Mouse (Mus musculus): ENCODE data around the gene Foxq1. TPM values are rescaled to one million over a fixed set of nuclear protein-coding genes. Genes with fewer than 3 reads are reported as not detected.

Gene Foxq1
- total RNA-seq, 1 experiment from 2014 or later, result 0.93 TPM

DNA sequence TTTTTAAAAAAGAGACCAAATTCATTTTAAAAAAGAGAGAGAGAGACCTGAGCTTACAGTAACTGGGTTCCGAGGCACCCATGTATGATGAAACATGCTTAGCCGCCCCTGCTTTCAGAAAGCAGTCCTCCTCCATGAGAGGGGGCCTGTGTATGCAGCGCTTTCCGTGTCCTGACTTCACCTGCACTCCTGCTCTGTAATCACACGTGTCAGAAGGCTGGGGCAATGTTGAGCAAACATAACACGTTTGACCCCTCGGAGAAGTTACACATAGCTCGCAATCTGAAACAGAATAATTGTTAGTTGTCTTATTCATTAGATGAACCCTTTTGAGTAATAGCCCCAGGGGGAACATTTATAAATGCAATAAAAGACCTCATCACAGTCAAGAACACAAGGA is 11.2 kb downstream of the Foxq1 start:
- ATAC-seq (ENCODE audit: extremely low read depth, insufficient number of reproducible peaks, low FRiP score, poor library complexity, severe bottlenecking), result no peak

DNA sequence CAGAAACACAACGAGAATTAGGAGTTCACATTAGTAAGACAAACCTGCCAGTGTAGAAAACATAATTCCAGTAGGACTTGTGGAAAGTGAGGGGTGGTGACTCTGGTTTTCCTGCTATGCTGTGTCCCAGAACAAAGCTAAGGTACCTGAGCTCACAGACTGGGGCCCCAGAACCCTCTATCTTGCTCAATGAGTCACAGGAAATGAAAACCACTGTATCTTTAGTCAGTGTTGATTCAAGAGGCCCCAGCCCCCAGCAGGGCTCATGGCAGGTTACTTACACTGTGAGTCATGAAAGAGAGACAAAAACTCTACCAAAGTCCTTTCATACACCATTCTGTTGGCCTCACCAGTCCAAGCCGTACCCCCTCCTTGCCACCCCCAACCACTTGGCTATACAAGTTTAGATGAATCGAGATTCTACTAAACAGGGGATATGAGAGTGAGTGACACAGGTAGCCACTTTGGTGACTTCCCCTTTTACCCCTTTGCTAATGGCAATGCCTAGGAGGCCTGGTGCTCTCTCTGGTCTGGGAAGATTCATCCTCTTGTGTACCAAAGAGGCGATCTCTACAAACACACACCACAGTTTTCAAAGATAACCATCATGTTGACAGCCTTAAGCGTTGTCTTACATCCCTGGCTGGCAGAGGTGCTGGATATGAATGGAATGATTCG is 11.8 kb downstream of the Foxq1 start:
- no peak for ATAC-seq (ENCODE audit: extremely low read depth, insufficient number of reproducible peaks, low FRiP score, poor library complexity, severe bottlenecking)

DNA sequence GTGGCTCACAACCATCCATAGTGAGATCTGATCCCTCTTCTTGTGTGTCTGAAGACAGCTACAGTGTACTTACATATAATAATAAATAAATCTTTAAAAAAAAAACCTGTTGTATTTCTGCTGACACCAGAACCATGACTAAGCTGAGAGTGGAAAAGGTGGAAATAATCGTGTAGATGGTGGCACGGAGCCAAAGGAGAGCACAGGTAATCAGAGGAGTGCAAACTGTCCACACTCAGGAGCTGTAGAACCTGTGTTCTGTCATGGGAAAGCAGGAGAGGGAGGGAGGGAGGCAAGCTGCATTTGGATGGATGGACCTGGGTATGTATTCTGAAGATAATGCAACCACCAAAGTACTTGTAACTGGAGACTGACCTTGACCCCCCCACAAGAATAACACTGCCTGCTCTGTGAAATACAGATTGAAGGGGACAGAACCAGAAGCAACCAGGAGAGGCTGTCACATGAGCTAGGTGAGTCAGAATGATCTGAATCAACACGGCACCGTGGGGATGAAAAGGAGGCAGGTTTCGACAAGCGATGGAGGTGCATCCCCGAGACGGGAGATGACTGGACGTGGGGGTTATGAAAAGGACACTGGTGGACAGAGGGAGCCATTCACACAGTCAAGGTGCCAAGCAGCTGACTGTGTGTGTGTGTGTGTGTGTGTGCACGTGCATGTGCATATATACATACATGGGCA is 17.0 kb downstream of the Foxq1 start:
- no peak for ATAC-seq (ENCODE audit: extremely low read depth, insufficient number of reproducible peaks, low FRiP score, poor library complexity, severe bottlenecking)

DNA sequence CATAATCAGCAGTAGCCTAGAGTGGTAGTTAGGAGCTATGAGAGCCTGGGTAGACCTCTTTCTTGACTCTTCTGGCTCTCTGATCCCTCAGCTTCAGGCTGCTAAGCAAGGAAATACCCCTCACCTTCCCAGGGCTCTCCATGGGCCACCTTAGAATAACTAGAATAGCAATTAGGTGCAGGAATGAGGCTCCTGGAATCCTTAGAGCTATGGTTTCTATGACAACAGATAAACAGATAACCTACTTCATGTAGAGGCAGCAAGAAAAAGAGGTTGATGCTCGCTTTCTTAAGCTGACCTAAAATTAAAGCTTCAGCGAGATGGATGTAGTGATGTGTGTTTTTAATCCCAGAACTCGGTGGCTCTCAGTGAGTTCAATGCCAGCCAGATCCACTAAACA is 18.7 kb downstream of the Foxq1 start:
- ATAC-seq (ENCODE audit: extremely low read depth, insufficient number of reproducible peaks, low FRiP score, poor library complexity, severe bottlenecking), result no peak

DNA sequence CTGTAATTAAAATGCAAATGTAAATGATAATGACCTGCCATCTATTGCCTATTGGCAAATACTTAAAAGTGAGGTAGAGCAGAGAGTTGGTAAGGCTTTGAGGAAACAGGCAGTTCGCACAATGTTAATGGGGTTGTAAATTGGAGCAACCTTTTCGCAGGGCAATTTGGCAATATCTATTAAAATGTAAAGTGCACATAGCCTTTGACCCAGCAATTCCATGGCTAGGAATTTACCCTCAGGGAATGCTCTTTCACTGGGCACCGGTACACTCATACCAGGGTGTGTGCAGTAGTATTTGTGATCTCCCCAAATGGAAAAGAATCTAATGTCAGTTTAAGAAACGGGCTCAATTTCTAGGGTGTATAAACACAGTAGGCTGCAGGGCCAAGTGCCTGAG is 20.8 kb downstream of the Foxq1 start:
- ATAC-seq (ENCODE audit: extremely low read depth, insufficient number of reproducible peaks, low FRiP score, poor library complexity, severe bottlenecking), result no peak

DNA sequence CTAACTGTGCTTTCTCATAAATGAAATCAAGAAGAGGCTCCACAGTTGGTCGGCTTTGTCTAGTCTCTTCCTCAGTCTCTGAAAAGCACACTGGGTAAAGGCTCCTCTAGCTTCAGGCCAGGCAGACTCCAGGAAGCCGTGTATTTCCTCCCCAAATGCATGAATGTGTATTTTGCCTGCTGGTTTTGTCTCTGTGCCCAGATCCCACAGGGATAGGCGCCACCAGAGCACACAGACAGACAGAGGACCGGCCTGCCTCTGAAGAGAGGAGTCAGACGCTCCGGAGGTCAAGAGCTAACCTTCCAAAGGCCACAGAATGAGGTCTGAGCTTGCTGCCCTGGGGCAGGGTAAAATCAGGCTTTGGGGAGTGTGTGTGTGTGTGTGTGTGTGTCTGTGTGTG is 21.6 kb downstream of the Foxq1 start:
- no peak for ATAC-seq (ENCODE audit: extremely low read depth, insufficient number of reproducible peaks, low FRiP score, poor library complexity, severe bottlenecking)

DNA sequence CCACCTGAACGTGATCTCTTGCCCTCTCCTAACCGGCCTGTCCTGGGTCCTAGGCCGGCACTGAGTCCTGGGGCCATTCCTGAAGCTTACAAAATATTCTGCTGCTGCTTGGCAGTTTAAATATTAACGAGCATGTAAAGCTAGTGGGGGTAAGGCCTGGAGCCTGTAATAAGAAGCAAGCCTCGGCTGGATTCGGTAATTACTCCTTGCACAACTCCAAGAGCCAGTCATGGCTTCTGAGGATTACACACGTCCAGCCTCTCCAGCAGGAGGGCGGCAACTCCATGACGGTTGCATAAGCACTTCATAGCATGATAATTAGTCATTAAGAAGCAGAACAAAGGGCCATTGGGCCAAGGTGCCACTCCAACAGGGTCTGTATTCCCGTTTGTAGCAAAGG is 22.5 kb downstream of the Foxq1 start:
- ATAC-seq (ENCODE audit: extremely low read depth, insufficient number of reproducible peaks, low FRiP score, poor library complexity, severe bottlenecking), result no peak

DNA sequence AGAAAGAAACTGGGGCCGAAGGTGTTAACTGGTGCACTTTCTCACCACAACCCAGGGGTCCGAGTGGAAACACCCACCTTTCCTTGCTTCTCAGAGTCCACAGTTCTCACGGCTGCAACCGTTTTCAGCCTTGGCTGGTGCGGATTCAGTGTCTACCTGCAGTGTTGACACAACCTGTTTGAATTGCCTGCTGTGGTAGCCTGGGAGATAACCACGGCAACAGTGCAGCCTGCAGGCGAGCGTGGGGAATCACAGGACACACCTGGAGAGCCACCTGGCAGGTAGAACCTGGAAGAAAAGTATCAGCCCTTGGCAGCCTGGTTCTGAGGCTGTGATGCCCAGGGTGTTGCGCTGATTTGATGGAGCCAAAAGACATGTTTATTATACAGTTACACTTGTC is 23.9 kb downstream of the Foxq1 start:
- ATAC-seq (ENCODE audit: extremely low read depth, insufficient number of reproducible peaks, low FRiP score, poor library complexity, severe bottlenecking), result no peak

DNA sequence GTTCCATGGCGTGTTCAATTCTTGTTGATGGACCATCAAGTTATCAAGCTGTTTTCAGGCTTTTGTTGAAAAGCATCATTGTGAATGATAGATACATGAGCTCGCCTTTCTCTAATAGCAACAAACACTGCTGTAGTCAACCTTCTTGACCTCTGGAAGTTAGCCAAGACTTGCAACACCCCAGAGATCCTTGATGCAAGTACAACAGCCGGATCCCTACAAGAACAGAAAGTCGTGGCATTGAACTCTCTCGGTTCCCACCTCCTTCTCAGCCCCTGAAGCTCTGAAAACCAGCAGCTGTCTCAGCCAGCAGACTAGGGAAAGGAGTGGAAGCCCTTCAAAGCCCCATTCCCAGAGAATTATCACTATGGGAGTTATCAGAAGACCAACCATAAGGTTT is 31.4 kb downstream of the Foxq1 start:
- ATAC-seq (ENCODE audit: extremely low read depth, insufficient number of reproducible peaks, low FRiP score, poor library complexity, severe bottlenecking), result no peak

DNA sequence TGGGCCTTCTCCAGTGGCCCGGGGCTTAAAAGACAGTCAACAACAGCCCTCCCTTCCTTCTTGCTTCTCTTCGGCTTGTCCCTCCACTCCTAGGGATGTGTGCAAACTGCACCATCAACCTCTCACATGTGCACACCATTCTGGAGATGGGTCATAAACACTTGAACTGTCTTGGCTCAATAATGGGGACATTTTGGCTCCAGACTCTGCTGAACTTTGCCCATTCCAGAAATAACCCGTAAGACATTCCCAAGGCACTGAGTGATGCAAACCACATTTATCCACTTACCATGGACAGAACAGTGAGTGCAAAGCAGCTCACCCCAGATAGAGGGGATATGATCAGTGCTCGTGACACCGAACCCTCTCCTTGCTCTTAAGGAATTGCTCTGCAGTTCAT is 43.6 kb downstream of the Foxq1 start:
- ATAC-seq (ENCODE audit: extremely low read depth, insufficient number of reproducible peaks, low FRiP score, poor library complexity, severe bottlenecking), result no peak

DNA sequence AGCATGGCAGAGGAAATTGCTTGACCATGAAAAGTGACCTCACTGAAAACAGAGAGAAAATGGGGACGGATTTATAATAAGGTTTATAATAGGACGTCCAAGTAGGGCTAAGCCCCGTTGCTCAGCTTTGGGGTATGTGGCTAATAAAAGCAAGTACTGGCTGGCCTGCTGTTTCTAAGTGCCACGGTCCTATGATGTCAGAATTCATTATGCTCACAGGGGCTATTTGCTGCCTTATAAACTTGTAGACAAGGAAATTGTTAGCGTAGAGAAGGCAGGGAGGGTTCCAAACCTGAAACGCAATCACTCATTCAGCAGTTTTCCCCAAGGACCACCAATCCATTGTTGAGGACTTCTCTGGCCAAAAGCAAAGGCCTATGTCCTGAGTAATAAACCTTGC is 48.0 kb downstream of the Foxq1 start:
- ATAC-seq (ENCODE audit: extremely low read depth, insufficient number of reproducible peaks, low FRiP score, poor library complexity, severe bottlenecking), result no peak

Other genes with a start within 250 kb of the Foxq1 start
- 0.25 and 0.47 TPM in 2 replicates for gene A530084C06Rik, start 3.2 kb downstream of the Foxq1 start, total RNA-seq (2017)
- gene Foxf2, start 69.7 kb downstream of the Foxq1 start, total RNA-seq (2017), result not detected in 2 replicates